Mouse (Mus musculus) thymus, adult 2 months (tissue): ENCODE results near the gene Dlx4.

ENCODE experiments used
- CTCF ChIP-seq: fragments of 200-500 bp; IDR thresholded peaks from 2 replicates; pipeline ENCODE4 v1.5.1; 2012; ENCODE audit warnings: mild to moderate bottlenecking, control low read depth, low read length, moderate library complexity, borderline replicate concordance; ENCODE audit not compliant: control insufficient read depth, poor library complexity, insufficient read depth; ENCODE audit errors: extremely low read depth
- POLR2A ChIP-seq: fragments of 200-500 bp; IDR thresholded peaks from 2 replicates; pipeline ENCODE4 v1.6.1; 2012; ENCODE audit warnings: mild to moderate bottlenecking, low read length, control low read depth, moderate library complexity; ENCODE audit not compliant: control insufficient read depth, poor library complexity, insufficient read depth; ENCODE audit errors: extremely low read depth

GRCm38 (mm10) chr11:95098346-95099095, 47.5 kb downstream of the Dlx4 start:
- TF ChIP-seq POLR2A (no peak), CTCF (no peak)
